Mouse (Mus musculus): ENCODE measurements around the gene 4931406P16Rik. TPM values are rescaled to one million over a fixed set of nuclear protein-coding genes. Genes with fewer than 3 reads are reported as not detected.
A peak's percentile ranks its signal among the peaks of the same experiment; 100 is the strongest.

The 4931406P16Rik gene
- polyA plus RNA-seq (2015; fragmentation: Nextera tagmentation; extraction: Ambion mirVana), result 25.1 and 26.0 TPM in 2 replicates

- no peaks in the 10 kb centered on the region for H3K36me3 ChIP-seq (ENCODE audit: poor library complexity, severe bottlenecking)
- peak within 1 kb of the TSS; percentile 85 for H3K4me2 ChIP-seq
- peak; percentile 96 for ATAC-seq
- H3K27ac ChIP-seq, result peak within 1 kb of the TSS; percentile 82
- under 1% methylated on average over 34 of the region's 41 CpGs for WGBS
- H3K27me3 ChIP-seq, result no peaks in the 10 kb centered on the region
- H3K9me3 ChIP-seq (replicated peaks), result no peaks in the 10 kb centered on the region
- peaks cover 9% of the 10 kb centered on the region for H3K4me1 ChIP-seq
- peak within 1 kb of the TSS; percentile 94 for H3K4me3 ChIP-seq
- peak within 1 kb of the TSS; percentile 91 for H3K9ac ChIP-seq
Measured at GRCm38 (mm10) chr7:34313443-34313875, at the start of gene 4931406P16Rik. 4931406P16Rik (minus strand) TSS chr7:34313551.

- H3K36me3 ChIP-seq (ENCODE audit: poor library complexity, severe bottlenecking), result peaks cover 65% of the 10 kb centered on the region
Measured at GRCm38 (mm10) chr7:34355629-34356028, 42.3 kb upstream of the 4931406P16Rik start.

GRCm38 (mm10) chr7:34351997-34352396 lies 38.6 kb upstream of the 4931406P16Rik start:
- Histone ChIP-seq H3K4me1 (no peaks in the 10 kb centered on the region), H3K4me2 (no peak overlapping the region), H3K9me3 (replicated peaks) (no peaks in the 10 kb centered on the region), H3K4me3 (no peak overlapping the region), H3K27me3 (no peaks in the 10 kb centered on the region), H3K9ac (no peak overlapping the region), H3K27ac (no peak overlapping the region), H3K36me3 (ENCODE audit: poor library complexity, severe bottlenecking) (peaks cover 82% of the 10 kb centered on the region)
- 93% methylated on average over 1 of the region's 1 CpGs for WGBS
- ATAC-seq, result no peak

More at GRCm38 (mm10) chr7:34355629-34356028, 42.3 kb upstream of the 4931406P16Rik start:
- no peak overlapping the region for H3K4me2 ChIP-seq
- no peak overlapping the region for H3K9ac ChIP-seq
- H3K4me1 ChIP-seq, result no peaks in the 10 kb centered on the region
- H3K4me3 ChIP-seq, result no peak overlapping the region
- H3K27me3 ChIP-seq, result no peaks in the 10 kb centered on the region
- H3K9me3 ChIP-seq (replicated peaks), result no peaks in the 10 kb centered on the region
- 96% methylated on average over 4 of the region's 4 CpGs for WGBS
- no peak overlapping the region for H3K27ac ChIP-seq
- no peak for ATAC-seq

- peaks cover 90% of the 10 kb centered on the region for H3K36me3 ChIP-seq (ENCODE audit: poor library complexity, severe bottlenecking)
- no peaks in the 10 kb centered on the region for H3K27me3 ChIP-seq
- H3K9me3 ChIP-seq (replicated peaks), result no peaks in the 10 kb centered on the region
- H3K4me1 ChIP-seq, result no peaks in the 10 kb centered on the region
- no peak overlapping the region for H3K4me3 ChIP-seq
- no peak overlapping the region for H3K9ac ChIP-seq
- H3K27ac ChIP-seq, result no peak overlapping the region
- no peak overlapping the region for H3K4me2 ChIP-seq
- no peak for ATAC-seq
- 91% methylated on average over 5 of the region's 5 CpGs for WGBS
Measured at GRCm38 (mm10) chr7:34350166-34350565, 36.8 kb upstream of the 4931406P16Rik start.

- 96% methylated on average over 1 of the region's 1 CpGs for WGBS
Measured at GRCm38 (mm10) chr7:34348011-34348410, 34.7 kb upstream of the 4931406P16Rik start.

GRCm38 (mm10) chr7:34347041-34347440 lies 33.7 kb upstream of the 4931406P16Rik start:
- no peak for ATAC-seq
- Histone ChIP-seq H3K36me3 (ENCODE audit: poor library complexity, severe bottlenecking) (peaks cover 95% of the 10 kb centered on the region), H3K4me2 (no peak overlapping the region), H3K9ac (no peak overlapping the region), H3K27ac (no peak overlapping the region), H3K4me3 (no peak overlapping the region), H3K27me3 (no peaks in the 10 kb centered on the region), H3K4me1 (no peaks in the 10 kb centered on the region), H3K9me3 (replicated peaks) (no peaks in the 10 kb centered on the region)
- WGBS, result 94% methylated on average over 3 of the region's 3 CpGs

More at GRCm38 (mm10) chr7:34348011-34348410, 34.7 kb upstream of the 4931406P16Rik start:
- Histone ChIP-seq H3K9ac (no peak overlapping the region), H3K36me3 (ENCODE audit: poor library complexity, severe bottlenecking) (peaks cover 95% of the 10 kb centered on the region), H3K4me2 (no peak overlapping the region), H3K4me1 (no peaks in the 10 kb centered on the region), H3K4me3 (no peak overlapping the region), H3K9me3 (replicated peaks) (no peaks in the 10 kb centered on the region), H3K27me3 (no peaks in the 10 kb centered on the region), H3K27ac (no peak overlapping the region)
- no peak for ATAC-seq

GRCm38 (mm10) chr7:34346505-34346904 lies 33.2 kb upstream of the 4931406P16Rik start:
- WGBS, result 94% methylated on average over 4 of the region's 4 CpGs
- H3K27ac ChIP-seq, result no peak overlapping the region
- ATAC-seq, result no peak
- H3K9me3 ChIP-seq (replicated peaks), result no peaks in the 10 kb centered on the region
- no peak overlapping the region for H3K9ac ChIP-seq
- H3K36me3 ChIP-seq (ENCODE audit: poor library complexity, severe bottlenecking), result peaks cover 95% of the 10 kb centered on the region
- no peak overlapping the region for H3K4me2 ChIP-seq
- no peaks in the 10 kb centered on the region for H3K27me3 ChIP-seq
- no peaks in the 10 kb centered on the region for H3K4me1 ChIP-seq
- H3K4me3 ChIP-seq, result no peak overlapping the region

GRCm38 (mm10) chr7:34342040-34342793 lies 28.9 kb upstream of the 4931406P16Rik start:
- Histone ChIP-seq H3K9me3 (replicated peaks) (no peaks in the 10 kb centered on the region), H3K4me3 (no peak overlapping the region), H3K4me2 (no peak overlapping the region), H3K27ac (no peak overlapping the region), H3K4me1 (no peaks in the 10 kb centered on the region), H3K9ac (no peak overlapping the region), H3K27me3 (no peaks in the 10 kb centered on the region), H3K36me3 (ENCODE audit: poor library complexity, severe bottlenecking) (peaks cover 73% of the 10 kb centered on the region)
- ATAC-seq, result no peak
- WGBS, result 94% methylated on average over 10 of the region's 10 CpGs

- Histone ChIP-seq H3K36me3 (ENCODE audit: poor library complexity, severe bottlenecking) (peaks cover 62% of the 10 kb centered on the region), H3K4me2 (no peak overlapping the region), H3K9ac (no peak overlapping the region), H3K27ac (no peak overlapping the region), H3K4me3 (no peak overlapping the region), H3K27me3 (no peaks in the 10 kb centered on the region), H3K9me3 (replicated peaks) (no peaks in the 10 kb centered on the region; the same call in 1 of the 2 replicates), H3K4me1 (no peaks in the 10 kb centered on the region)
- ATAC-seq, result no peak
- 92% methylated on average over 5 of the region's 5 CpGs for WGBS
Measured at GRCm38 (mm10) chr7:34340841-34341240, 27.5 kb upstream of the 4931406P16Rik start.

- no peaks in the 10 kb centered on the region for H3K4me1 ChIP-seq
- no peak for ATAC-seq
- H3K4me2 ChIP-seq, result no peak overlapping the region
- no peak overlapping the region for H3K27ac ChIP-seq
- H3K9ac ChIP-seq, result no peak overlapping the region
- no peaks in the 10 kb centered on the region; the same call in 1 of the 2 replicates for H3K9me3 ChIP-seq (replicated peaks)
- H3K27me3 ChIP-seq, result no peaks in the 10 kb centered on the region
- 91% methylated on average over 5 of the region's 5 CpGs for WGBS
- no peak overlapping the region for H3K4me3 ChIP-seq
- H3K36me3 ChIP-seq (ENCODE audit: poor library complexity, severe bottlenecking), result peaks cover 48% of the 10 kb centered on the region
Measured at GRCm38 (mm10) chr7:34339164-34339489, 25.8 kb upstream of the 4931406P16Rik start.

GRCm38 (mm10) chr7:34338445-34339163 lies 25.3 kb upstream of the 4931406P16Rik start:
- H3K36me3 ChIP-seq (ENCODE audit: poor library complexity, severe bottlenecking), result peaks cover 43% of the 10 kb centered on the region

GRCm38 (mm10) chr7:34337268-34337667 lies 23.9 kb upstream of the 4931406P16Rik start:
- no peak for ATAC-seq
- Histone ChIP-seq H3K9me3 (replicated peaks) (no peaks in the 10 kb centered on the region; the same call in 1 of the 2 replicates), H3K4me3 (no peak overlapping the region), H3K4me1 (no peaks in the 10 kb centered on the region), H3K27me3 (no peaks in the 10 kb centered on the region), H3K4me2 (no peak overlapping the region), H3K9ac (no peak overlapping the region), H3K36me3 (ENCODE audit: poor library complexity, severe bottlenecking) (peaks cover 29% of the 10 kb centered on the region), H3K27ac (no peak overlapping the region)
- 84% methylated on average over 2 of the region's 2 CpGs for WGBS

More at GRCm38 (mm10) chr7:34338445-34339163, 25.3 kb upstream of the 4931406P16Rik start:
- WGBS, result 83% methylated on average over 9 of the region's 9 CpGs
- H3K9me3 ChIP-seq (replicated peaks), result no peaks in the 10 kb centered on the region; the same call in 1 of the 2 replicates
- H3K4me2 ChIP-seq, result no peak overlapping the region
- ATAC-seq, result no peak
- H3K27ac ChIP-seq, result no peak overlapping the region
- H3K27me3 ChIP-seq, result no peaks in the 10 kb centered on the region
- no peak overlapping the region for H3K9ac ChIP-seq
- no peaks in the 10 kb centered on the region for H3K4me1 ChIP-seq
- no peak overlapping the region for H3K4me3 ChIP-seq

All from forebrain, embryonic 13.5 days (tissue).